Mouse (Mus musculus) right cerebral cortex, postnatal 25 days (tissue): ENCODE measurements at regions not wholly inside any gene's neighbourhood (a gene's known extent, or its start where the extent isn't known, plus 50 kb on each side); places are given as distances from the start of the nearest gene placed in this dataset.

ENCODE experiments used
- DNase-seq: peaks from one replicate; pipeline ENCODE4 v3.0.0; 2022

DNA sequence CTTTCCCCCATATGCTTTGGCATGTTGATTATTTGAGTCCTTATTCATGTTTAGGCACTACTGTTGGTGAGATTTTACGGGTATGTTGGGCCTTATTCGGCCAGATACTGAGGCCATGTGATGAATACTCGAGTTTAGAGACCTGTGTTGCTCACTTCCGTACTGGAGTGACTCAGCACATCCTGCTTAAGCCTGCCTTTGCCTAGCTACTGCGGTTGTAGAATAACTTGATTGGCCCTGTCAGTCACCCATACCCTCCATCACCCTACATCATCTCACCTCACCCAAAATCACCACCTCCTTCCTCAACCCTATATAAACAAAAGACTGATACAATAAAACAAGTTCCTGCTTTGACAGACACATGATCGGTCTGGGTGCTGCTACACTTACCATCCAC, 187.2 kb downstream of the Ifng start:
- no peak for DNase-seq

- DNase-seq: no peak
Measured at GRCm38 (mm10) chr10:118629360-118630040, 188.7 kb downstream of the Ifng start.

DNA sequence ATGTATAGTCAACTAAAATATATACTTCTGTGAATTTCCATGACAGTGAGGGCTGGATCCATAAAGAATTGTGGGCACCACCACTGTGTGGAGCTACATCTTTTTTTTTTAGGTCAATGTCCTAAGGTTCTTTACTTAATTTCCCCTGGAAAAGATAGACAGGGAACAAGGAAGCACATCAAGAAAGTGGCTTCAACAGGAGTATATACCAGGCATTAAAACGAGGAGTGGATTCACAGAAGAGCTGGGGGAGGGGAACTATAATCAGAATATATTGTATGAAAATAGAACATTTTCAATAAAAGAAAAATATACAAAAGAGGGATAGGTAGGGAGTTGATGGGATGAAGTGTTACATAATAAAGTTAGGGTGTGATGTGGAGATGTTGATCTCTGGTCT, 190.9 kb downstream of the Ifng start:
- no peak for DNase-seq

DNA sequence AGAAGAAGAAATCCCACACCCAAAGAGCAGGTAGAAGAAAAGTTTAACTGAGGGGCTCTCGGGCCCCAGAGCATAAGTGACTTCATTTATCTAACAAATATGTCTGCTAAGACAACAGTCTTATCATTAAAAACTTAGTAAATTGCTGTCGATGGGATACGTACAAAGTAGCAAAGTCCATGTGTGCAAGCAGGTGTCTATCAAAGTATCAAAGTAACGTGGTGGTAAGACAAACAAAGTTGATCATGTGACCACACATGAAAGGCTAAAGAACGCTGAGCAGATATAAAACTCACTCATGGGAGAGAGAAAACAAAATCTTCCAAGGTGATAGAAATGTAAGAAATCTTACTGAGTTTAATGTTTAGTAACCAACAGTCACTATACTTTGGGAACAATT, 191.3 kb downstream of the Ifng start:
- no peak for DNase-seq

DNA sequence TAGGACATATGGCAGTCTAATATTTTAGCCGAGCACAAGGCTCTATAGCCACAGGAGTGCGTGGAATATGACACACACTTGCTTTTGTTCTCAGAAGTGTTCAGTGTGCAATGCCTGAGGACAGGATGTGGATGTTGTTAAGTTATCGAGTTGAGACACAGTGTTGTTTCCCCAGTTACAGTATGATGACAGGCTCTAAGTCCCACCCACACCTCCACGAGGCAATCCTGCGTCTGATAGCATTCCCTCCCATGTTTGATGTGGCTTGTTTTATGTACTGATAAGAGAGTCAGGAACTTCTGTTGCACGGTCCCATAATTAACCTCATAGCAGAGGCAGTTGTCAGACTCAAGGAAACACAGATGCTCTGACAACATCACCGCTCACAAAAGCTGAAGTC, 192.6 kb downstream of the Ifng start:
- no peak for DNase-seq

GRCm38 (mm10) chr10:118639097-118639496, 198.3 kb downstream of the Ifng start:
- DNase-seq: no peak

GRCm38 (mm10) chr10:118640121-118640809, 199.4 kb downstream of the Ifng start:
- peak; percentile 28 for DNase-seq

GRCm38 (mm10) chr10:118640810-118641427, 200.1 kb downstream of the Ifng start:
- DNase-seq: no peak

- DNase-seq: no peak
Measured at GRCm38 (mm10) chr10:118643622-118644021, 202.8 kb downstream of the Ifng start.

DNA sequence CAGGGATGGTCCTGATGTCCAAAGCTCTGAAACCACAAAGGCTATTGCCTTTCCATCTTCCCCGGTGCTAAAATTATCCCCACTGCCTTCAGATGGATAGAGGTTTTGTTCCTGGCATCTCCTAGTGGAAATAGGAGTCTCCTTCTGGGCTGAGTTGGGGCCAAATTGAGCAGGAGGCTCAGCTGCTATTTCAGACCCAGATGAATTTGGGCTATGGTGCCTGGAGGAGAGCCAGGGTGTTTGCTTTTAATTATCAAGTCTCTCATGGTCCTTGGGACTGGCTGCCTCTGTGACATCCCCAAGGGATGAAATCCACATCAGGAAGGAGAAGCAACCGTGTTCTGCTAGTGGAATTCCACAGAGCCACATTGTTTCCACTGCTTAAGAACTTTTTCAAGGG, 207.3 kb downstream of the Ifng start:
- DNase-seq: no peak

DNA sequence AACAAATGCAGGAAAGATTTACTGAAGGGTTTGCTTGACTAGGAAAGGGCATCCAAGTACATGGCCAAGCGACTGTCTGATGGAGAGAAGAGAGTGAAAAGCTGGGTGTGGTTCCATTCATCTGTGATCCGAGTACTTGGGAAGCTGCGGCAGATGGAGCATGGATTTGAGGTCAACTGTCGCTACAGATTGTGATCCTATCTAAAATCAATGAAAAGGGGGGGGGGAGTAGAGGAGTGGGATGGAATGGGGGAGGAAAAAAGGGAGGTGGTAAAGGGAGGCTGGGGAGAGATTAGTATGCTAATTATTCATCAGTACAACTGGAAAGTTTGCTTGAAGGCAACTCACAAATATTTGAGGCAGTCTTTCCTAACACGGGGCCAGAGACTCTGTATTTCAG, 213.4 kb downstream of the Dyrk2 start:
- no peak for DNase-seq

GRCm38 (mm10) chr10:118666009-118666408, 204.0 kb downstream of the Dyrk2 start:
- DNase-seq: no peak

DNA sequence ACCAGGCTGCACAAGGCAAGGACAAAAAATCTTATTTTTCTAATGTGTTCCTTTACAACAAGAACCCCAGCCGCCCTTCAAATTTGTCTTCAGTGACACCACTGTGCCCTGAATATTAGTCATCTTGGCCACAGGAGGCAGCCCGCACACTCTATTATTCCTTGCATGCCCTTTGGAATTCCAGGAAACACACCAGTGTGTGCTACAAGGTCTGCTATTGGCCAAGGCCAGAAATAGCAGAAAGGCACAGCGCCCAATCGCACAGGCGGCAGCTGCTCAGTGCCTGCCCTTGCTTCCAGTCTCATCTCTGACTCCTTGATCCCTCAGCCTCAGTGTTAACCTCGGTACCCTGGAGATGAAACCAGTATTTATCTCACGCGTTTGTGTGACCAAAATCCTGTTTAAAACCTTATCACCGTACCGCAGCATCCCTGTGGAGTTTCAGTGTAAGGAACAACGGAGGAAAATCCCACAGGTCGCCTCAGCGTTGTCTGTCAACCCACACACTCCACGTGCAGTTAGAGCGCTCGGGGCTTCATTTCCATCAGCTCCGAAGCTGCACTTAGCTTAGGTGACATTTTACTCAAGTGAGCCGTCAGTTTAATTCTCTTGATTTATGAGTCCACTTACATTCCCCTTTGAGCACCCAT, 194.1 kb downstream of the Dyrk2 start:
- DNase-seq: no peak

- DNase-seq: no peak
Measured at GRCm38 (mm10) chr10:118678750-118679418, 191.1 kb downstream of the Dyrk2 start.

DNA sequence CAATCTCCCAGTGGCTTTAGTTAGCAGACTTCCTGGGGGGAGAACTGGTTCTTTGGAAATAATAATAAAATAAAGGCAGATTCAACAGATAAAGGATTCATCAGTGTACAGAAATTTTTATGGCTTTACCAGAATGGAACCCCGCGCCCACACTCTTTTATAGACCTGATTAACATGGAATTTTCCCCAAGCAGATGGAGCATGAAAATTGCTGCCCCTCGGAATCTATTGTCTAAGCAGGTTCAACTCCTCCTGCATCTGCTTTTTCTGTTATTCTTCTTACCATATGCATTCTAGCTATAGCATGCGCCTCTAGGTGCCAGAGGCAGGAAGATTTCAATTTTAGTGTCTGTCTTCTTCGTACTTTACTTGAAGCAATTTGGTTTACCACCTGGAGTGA, 190.5 kb downstream of the Dyrk2 start:
- DNase-seq: no peak

DNA sequence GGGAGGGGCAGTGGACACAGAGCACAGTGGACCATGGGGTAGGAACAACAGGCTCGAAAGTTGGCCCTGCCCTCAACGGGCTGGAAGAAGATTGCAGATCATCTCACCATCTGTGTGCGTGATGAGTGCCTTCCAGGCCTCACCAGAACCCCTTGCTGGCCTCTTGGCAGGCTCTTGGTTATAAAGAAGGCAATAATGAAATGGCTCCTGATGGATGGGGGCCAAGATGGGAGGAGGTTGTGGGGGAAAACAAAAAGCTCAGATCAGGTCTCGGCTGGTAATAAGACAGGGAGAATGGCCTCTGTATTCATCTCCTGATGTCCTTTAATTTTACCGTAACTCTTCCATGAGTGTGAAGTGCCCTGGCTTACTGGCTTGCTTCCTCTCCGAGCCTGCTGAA, 189.1 kb downstream of the Dyrk2 start:
- no peak for DNase-seq

- no peak for DNase-seq
Measured at GRCm38 (mm10) chr10:118683356-118683755, 186.7 kb downstream of the Dyrk2 start.

GRCm38 (mm10) chr10:118699292-118699691, 170.7 kb downstream of the Dyrk2 start:
- no peak for DNase-seq

DNA sequence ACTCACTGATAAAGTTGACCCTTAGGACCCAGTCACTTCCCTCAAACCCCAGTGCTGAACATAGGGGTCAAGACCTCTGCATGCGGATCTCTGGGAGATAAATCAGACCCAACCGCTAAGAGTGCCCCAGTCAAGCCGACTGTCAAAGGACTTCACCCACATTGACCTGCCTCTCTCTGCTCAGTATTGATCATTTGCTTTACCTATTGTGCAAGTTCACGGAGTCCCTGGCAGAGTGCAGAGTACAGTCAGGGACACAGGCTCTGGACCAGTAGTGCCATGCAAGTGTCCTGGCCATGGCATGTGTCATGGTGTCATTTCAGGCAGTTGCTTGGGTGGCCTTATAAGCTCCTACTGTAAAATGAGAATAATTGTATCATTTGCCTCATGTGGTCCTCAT, 169.9 kb downstream of the Dyrk2 start:
- no peak for DNase-seq

DNA sequence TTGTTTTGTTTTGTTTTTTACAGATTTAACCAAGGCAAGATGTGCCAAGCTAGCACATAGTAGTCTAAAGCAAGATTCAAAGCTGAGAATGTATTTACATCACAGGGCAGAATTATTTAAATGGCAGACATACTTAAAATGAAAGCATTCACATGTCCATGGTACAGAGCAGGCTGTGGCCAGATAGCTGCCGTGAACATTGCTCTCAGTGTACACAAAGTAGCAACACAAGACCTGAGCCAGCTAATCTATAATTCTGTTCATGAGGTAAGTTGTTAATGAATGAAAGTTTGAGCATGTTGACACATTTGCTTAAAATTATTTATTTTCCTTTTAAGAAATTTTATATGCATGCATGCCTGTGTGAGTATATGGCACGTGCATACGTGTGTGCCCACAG, 164.0 kb downstream of the Dyrk2 start:
- no peak for DNase-seq

- DNase-seq: no peak
Measured at GRCm38 (mm10) chr10:118709718-118710117, 160.3 kb downstream of the Dyrk2 start.

DNA sequence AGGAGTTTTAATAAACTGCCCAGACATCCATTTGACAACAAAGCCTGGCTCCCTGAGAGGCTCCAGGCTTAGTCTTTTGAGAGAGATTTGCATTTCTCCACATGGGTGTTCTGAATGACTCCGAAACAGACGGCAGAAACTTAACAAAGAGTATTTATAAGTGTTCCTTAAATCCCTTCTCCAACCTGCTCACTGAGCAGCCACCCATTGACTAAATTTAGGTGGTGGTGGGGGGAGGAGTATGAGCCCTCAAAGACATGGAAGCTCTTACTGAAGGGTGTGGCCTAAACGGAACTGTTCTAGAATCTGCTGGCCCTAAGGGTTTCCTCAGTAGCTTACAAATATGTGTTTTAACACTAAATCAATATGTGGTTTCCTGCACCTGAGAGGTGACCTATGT, 158.5 kb downstream of the Dyrk2 start:
- no peak for DNase-seq

DNA sequence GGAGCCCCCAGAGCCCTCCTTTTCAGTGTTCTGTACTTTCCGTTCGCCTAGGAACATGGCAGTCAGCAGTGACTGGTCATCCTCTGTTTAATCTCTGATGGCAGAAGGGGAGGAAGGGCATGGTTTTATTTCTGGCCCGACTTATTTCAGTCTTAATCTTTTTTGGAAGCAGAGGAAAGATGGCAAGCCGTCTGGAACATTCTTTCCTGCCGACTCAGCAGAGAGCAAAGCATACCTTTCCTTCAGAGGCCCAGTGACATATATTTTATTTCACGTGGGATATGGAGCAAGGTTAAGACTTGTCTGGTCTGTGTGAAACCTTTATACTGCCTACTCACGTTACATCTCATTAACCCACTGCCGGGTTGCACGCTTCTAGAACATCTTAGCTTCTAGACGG, 158.1 kb downstream of the Dyrk2 start:
- DNase-seq: no peak
